Mouse (Mus musculus) heart, embryonic 16.5 days (tissue): ENCODE measurements around the gene Rab14. TPM values are rescaled to one million over a fixed set of nuclear protein-coding genes. Genes with fewer than 3 reads are reported as not detected.

Source experiments
- ATAC-seq: fragments of 200-750 bp; cut with Nextera tagmentation; replicated peaks from 2 replicates; pipeline ENCODE4 v1.8.0; 2017; ENCODE audit warnings: moderate number of reproducible peaks; ENCODE audit not compliant: insufficient read depth, low FRiP score; ENCODE audit errors: extremely low read depth
- H3K27ac ChIP-seq: fragments of 300-500 bp; sonication (generic); 2 replicates; pipeline ENCODE4 v1.5.1; 2014; ENCODE audit warnings: mild to moderate bottlenecking, low read length, control low read depth, moderate library complexity
- H3K27me3 ChIP-seq: fragments of 300-500 bp; sonication (generic); 2 replicates; pipeline ENCODE4 v1.6.1; 2014; ENCODE audit warnings: low read length, mixed read lengths; ENCODE audit not compliant: control insufficient read depth, insufficient read depth
- H3K36me3 ChIP-seq: fragments of 300-500 bp; sonication (generic); 2 replicates; pipeline ENCODE4 v1.6.1; 2014; ENCODE audit not compliant: control insufficient read depth, insufficient read depth
- H3K4me1 ChIP-seq: fragments of 300-500 bp; sonication (generic); 2 replicates; pipeline ENCODE4 v1.6.1; 2014; ENCODE audit warnings: low read length, mixed read lengths; ENCODE audit not compliant: control insufficient read depth, insufficient read depth
- H3K4me2 ChIP-seq: fragments of 300-500 bp; sonication (generic); 2 replicates; pipeline ENCODE4 v1.6.1; 2014; ENCODE audit warnings: low read depth, mild to moderate bottlenecking, control low read depth, low read length
- H3K4me3 ChIP-seq: fragments of 300-500 bp; sonication (generic); 2 replicates; pipeline ENCODE4 v1.5.1; 2014; ENCODE audit warnings: mild to moderate bottlenecking, control low read depth, low read length
- H3K9ac ChIP-seq: fragments of 300-500 bp; sonication (generic); 2 replicates; pipeline ENCODE4 v1.6.1; 2014; ENCODE audit warnings: low read length, control low read depth
- H3K9me3 ChIP-seq: fragments of 300-500 bp; sonication (generic); replicated peaks from 2 replicates; pipeline ENCODE4 v1.6.1; 2016; ENCODE audit warnings: low read length; ENCODE audit not compliant: control insufficient read depth
- WGBS: fragments of 180-500 bp; shearing (Covaris S2); extraction: QIAGEN DNeasy Blood & Tissue Kit; methylation state at CpG from one replicate; pipeline ENCODE4 v1.1.7; 2014; 5-methylcytosine and 5-hydroxymethylcytosine counted together
- polyA plus RNA-seq: library from polyadenylated mRNA; unstranded; fragments of >200 nt; fragmentation: Nextera tagmentation; extraction: Ambion mirVana; gene quantifications from 2 replicates; pipeline ENCODE4 v1.2.1, GENCODE M21; 2015

The Rab14 gene
- polyA plus RNA-seq, 1 experiment from 2014 or later = 256 TPM

DNA sequence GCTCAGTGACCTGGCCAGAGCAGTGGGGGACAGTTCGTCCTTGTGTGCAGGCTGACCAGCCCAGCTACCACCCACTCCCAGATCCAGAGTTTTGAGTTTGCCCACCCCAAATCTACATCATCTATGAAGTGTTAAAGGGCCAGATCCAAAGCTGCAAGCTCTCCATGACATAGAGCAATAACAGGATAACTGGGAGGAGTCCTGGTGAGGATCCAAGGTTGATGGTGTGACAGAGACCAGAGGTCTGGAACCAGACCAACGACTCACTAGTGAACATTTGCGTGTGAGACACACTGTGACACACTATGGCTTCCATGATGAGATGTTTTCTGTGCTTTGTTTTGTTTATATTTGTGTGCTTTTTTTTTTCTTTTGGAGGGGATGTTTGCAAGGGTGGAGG, 7.1 kb upstream of the Rab14 start:
- no peaks in the 10 kb centered on the region for H3K27me3 ChIP-seq
- no peaks in the 10 kb centered on the region for H3K9me3 ChIP-seq
- no peak overlapping the region for H3K9ac ChIP-seq
- no peak for ATAC-seq
- H3K27ac ChIP-seq = no peak overlapping the region
- WGBS = 79% methylated on average over 3 of the region's 3 CpGs
- H3K4me2 ChIP-seq = no peak overlapping the region
- peaks cover 3% of the 10 kb centered on the region; the same call in 1 of the 2 replicates for H3K4me1 ChIP-seq
- H3K36me3 ChIP-seq = no peaks in the 10 kb centered on the region
- no peak overlapping the region for H3K4me3 ChIP-seq

- Histone ChIP-seq H3K4me1 (peaks cover 3% of the 10 kb centered on the region; the same call in 1 of the 2 replicates), H3K4me3 (no peak overlapping the region), H3K9ac (no peak overlapping the region), H3K36me3 (no peaks in the 10 kb centered on the region), H3K27me3 (no peaks in the 10 kb centered on the region), H3K27ac (no peak overlapping the region), H3K9me3 (no peaks in the 10 kb centered on the region), H3K4me2 (no peak overlapping the region)
- 75% methylated on average over 3 of the region's 3 CpGs for WGBS
- no peak for ATAC-seq
These were observed 5.8 kb upstream of the Rab14 start for GRCm38 (mm10) chr2:35206761-35207160.

DNA sequence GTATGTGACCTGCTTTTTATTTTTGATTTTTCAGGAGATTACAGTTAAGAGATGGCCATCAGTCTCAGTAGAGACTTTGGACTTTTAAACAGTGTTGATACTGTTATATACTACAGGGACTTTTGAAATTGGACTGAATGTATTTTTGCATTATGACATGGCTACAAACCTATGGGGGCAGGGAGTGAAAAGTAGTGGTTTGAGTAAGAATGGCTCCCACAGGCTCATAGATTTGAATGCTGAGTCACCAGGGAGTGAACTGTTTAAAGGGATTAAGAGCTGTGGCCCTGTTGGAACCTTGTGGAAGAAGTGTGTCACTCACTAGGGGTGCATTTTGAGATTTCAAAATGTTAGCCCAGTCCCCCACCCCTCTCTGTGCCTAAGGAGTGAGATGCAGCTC, 2.8 kb upstream of the Rab14 start:
- no peak for ATAC-seq
- Histone ChIP-seq H3K9me3 (no peaks in the 10 kb centered on the region), H3K27me3 (no peaks in the 10 kb centered on the region), H3K36me3 (peaks cover 2% of the 10 kb centered on the region; the same call in 1 of the 2 replicates), H3K4me3 (no peak overlapping the region), H3K27ac (no peak overlapping the region), H3K4me1 (peaks cover 4% of the 10 kb centered on the region), H3K4me2 (no peak overlapping the region), H3K9ac (no peak overlapping the region)

GRCm38 (mm10) chr2:35199971-35200897, 686 bp downstream of the Rab14 start:
- Histone ChIP-seq H3K4me3 (peak overlapping the region; percentile 98), H3K4me1 (peaks cover 15% of the 10 kb centered on the region), H3K27ac (peak overlapping the region; percentile 96), H3K4me2 (peak overlapping the region; percentile 77), H3K27me3 (no peaks in the 10 kb centered on the region), H3K36me3 (peaks cover 2% of the 10 kb centered on the region; the same call in 1 of the 2 replicates), H3K9me3 (no peaks in the 10 kb centered on the region), H3K9ac (peak overlapping the region; percentile 100)
- WGBS = under 1% methylated on average over 82 of the region's 90 CpGs
- peak; percentile 74 for ATAC-seq

DNA sequence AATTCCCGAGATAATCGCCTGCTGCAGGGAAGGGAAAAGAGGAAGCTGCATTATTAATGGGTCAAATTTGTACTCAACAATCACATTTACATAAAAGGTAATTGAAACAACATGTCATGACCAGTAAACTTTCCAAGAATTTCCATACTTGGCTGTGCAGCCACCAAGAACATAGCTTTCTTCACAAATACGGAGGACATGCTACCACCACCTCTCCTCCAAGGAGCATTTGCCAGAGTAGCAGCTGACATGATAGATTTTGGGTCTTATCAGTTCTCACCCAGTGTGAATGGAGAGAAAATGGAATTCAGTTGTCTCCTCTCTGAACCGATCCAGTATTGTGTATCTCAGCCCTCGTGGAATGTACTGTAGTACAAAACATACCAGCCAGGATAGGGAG, 1.4 kb downstream of the Rab14 start:
- ATAC-seq = no peak
- H3K9me3 ChIP-seq = no peaks in the 10 kb centered on the region
- peak overlapping the region; percentile 100 for H3K9ac ChIP-seq
- H3K27me3 ChIP-seq = no peaks in the 10 kb centered on the region
- WGBS = 4% methylated on average over 5 of the region's 5 CpGs
- H3K4me3 ChIP-seq = peak overlapping the region; percentile 98
- H3K4me1 ChIP-seq = peaks cover 15% of the 10 kb centered on the region
- peaks cover 2% of the 10 kb centered on the region; the same call in 1 of the 2 replicates for H3K36me3 ChIP-seq
- peak overlapping the region; percentile 77 for H3K4me2 ChIP-seq
- H3K27ac ChIP-seq = peak overlapping the region; percentile 96

DNA sequence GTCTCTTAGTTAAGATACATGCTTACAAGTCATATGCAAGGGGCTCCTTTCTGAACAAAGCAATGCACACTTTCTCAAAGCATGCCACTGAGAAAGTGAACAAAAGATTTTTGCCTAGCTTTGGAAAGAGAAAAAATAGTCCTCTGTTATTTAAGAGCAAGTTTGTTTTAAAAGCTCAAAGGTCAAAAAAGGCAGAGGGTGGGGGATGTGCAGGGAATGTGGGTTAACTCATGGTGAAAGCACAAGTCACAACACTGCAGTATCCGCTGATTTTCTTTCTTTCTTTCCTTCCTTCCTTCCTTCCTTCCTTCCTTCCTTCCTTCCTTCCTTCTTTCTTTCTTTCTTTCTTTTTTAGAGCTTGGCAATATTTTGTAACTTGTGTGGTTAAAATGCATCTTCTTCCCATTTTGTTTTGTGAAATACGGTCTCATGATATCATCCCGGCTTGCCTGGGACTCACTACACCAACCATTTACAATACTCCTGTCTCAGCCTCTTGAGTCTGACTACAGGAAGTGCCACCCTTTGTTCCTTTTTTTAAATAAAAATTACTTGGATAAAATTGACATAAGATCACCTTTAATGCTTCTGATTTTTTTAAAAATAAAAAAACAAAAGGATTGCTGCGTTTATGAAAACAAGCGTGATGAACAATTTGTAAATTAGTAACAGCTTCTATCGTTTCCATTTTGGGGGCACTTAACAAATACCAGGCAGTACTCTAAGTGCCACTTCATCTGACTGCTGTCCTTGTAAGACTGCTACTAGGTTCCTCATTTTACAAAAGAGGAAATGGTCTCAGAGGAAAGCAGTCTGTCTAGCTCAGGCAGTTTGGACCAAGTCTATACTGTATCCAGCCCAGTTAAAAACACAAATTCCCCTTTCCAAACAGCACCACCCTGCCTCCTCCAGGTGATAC, 5.0 kb downstream of the Rab14 start:
- no peak for ATAC-seq
- Histone ChIP-seq H3K36me3 (peaks cover 2% of the 10 kb centered on the region; the same call in 1 of the 2 replicates), H3K4me2 (no peak overlapping the region), H3K4me1 (peaks cover 18% of the 10 kb centered on the region), H3K27ac (no peak overlapping the region; the same call in 1 of the 2 replicates), H3K27me3 (no peaks in the 10 kb centered on the region), H3K9me3 (no peaks in the 10 kb centered on the region), H3K9ac (no peak overlapping the region), H3K4me3 (no peak overlapping the region)
- 53% methylated on average over 6 of the region's 6 CpGs for WGBS

DNA sequence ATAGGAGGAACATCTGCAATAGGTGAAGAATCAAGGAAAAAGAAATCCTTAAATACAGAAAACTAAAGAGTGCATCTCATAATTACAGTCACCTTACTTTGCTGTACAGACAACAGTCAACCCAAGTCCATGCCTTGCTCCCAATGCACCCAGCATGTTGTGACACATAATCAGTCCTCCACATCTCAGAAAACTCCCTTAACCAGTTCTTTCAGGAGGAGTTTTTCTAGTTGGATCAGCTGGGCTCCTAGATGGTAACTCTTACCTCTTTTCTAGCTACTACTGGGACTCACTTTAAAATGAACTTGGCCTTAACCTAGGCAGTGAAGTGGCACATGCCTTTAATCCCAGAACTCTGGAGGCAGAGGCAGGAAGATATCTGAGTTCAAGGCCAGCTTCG, 6.9 kb downstream of the Rab14 start:
- no peaks in the 10 kb centered on the region for H3K27me3 ChIP-seq
- H3K4me2 ChIP-seq = no peak overlapping the region
- no peak overlapping the region for H3K9ac ChIP-seq
- H3K36me3 ChIP-seq = peaks cover 11% of the 10 kb centered on the region
- WGBS = 78% methylated on average over 1 of the region's 1 CpGs
- H3K27ac ChIP-seq = no peak overlapping the region
- H3K4me3 ChIP-seq = no peak overlapping the region
- H3K9me3 ChIP-seq = no peaks in the 10 kb centered on the region
- no peak for ATAC-seq
- H3K4me1 ChIP-seq = peaks cover 14% of the 10 kb centered on the region

GRCm38 (mm10) chr2:35188929-35189328, 12.0 kb downstream of the Rab14 start:
- Histone ChIP-seq H3K4me3 (no peak overlapping the region), H3K36me3 (peaks cover 21% of the 10 kb centered on the region), H3K4me2 (no peak overlapping the region), H3K9ac (no peak overlapping the region), H3K4me1 (peaks cover 4% of the 10 kb centered on the region; the same call in 1 of the 2 replicates), H3K27me3 (no peaks in the 10 kb centered on the region), H3K9me3 (no peaks in the 10 kb centered on the region), H3K27ac (no peak overlapping the region)
- WGBS = 83% methylated on average over 5 of the region's 5 CpGs
- ATAC-seq = no peak
